Mouse (Mus musculus) limb, embryonic 11.5 days (tissue): Measurements from ENCODE around the gene Ddr2. TPM values are rescaled to one million over a fixed set of nuclear protein-coding genes. Genes with fewer than 3 reads are reported as not detected.
"Not testable (repeated sequence)": the region's sequence is repeated elsewhere in the genome, so short reads cannot be mapped to it uniquely, and the experiment has no call there.

Experiments
- ATAC-seq: fragments of 200-750 bp; cut with Nextera tagmentation; 2 replicates; pipeline ENCODE4 v1.8.0; 2017; ENCODE audit warnings: low read depth; ENCODE audit not compliant: insufficient number of reproducible peaks, low FRiP score, low TSS enrichment
- DNase-seq: peaks from one replicate; pipeline ENCODE4 v3.0.0-alpha.2; 2015; ENCODE audit warnings: low spot score
- H3K27ac ChIP-seq: fragments of 300-500 bp; sonication (generic); replicated peaks from 2 replicates; pipeline ENCODE4 v1.5.1; 2014; ENCODE audit warnings: low read depth, mild to moderate bottlenecking, low read length
- H3K27me3 ChIP-seq: fragments of 300-500 bp; sonication (generic); 2 replicates; pipeline ENCODE4 v1.6.1; 2014; ENCODE audit warnings: mild to moderate bottlenecking, low read length, mixed read lengths; ENCODE audit not compliant: control insufficient read depth, insufficient read depth
- H3K36me3 ChIP-seq: fragments of 300-500 bp; sonication (generic); 2 replicates; pipeline ENCODE4 v1.6.1; 2014; ENCODE audit warnings: mild to moderate bottlenecking, low read length, moderate library complexity, mixed read lengths; ENCODE audit not compliant: control insufficient read depth, insufficient read depth
- H3K4me1 ChIP-seq: fragments of 300-500 bp; sonication (generic); 2 replicates; pipeline ENCODE4 v1.6.1; 2014; ENCODE audit warnings: low read length, mixed read lengths; ENCODE audit not compliant: control insufficient read depth, insufficient read depth
- H3K4me2 ChIP-seq: fragments of 300-500 bp; sonication (generic); 2 replicates; pipeline ENCODE4 v1.6.1; 2014; ENCODE audit warnings: low read depth, mild to moderate bottlenecking, moderate library complexity; ENCODE audit not compliant: severe bottlenecking
- H3K4me3 ChIP-seq: fragments of 300-500 bp; sonication (generic); 2 replicates; pipeline ENCODE4 v1.5.1; 2014; ENCODE audit warnings: low read depth, low read length
- H3K9ac ChIP-seq: fragments of 300-500 bp; sonication (generic); 2 replicates; pipeline ENCODE4 v1.6.1; 2014; ENCODE audit warnings: mild to moderate bottlenecking, low read length
- H3K9me3 ChIP-seq: fragments of 300-500 bp; sonication (generic); 2 replicates; pipeline ENCODE4 v1.6.1; 2016; ENCODE audit warnings: low read length; ENCODE audit not compliant: control insufficient read depth
- WGBS: fragments of 180-500 bp; shearing (Covaris S2); extraction: QIAGEN DNeasy Blood & Tissue Kit; methylation state at CpG from one replicate; pipeline ENCODE4 v1.1.7; 2014; 5-methylcytosine and 5-hydroxymethylcytosine counted together
- polyA plus RNA-seq: library from polyadenylated mRNA; unstranded; fragments of >200 nt; fragmentation: Nextera tagmentation; extraction: Ambion mirVana; gene quantifications from 2 replicates; pipeline ENCODE4 v1.2.1, GENCODE M21; 2014

Gene Ddr2
- polyA plus RNA-seq, 1 experiment from 2014 or later = 104 TPM

GRCm38 (mm10) chr1:170010716-170011505 is 99.7 kb downstream of the Ddr2 start:
- no peaks in the 10 kb centered on the region for H3K36me3 ChIP-seq
- no peaks in the 10 kb centered on the region for H3K4me1 ChIP-seq
- no peak overlapping the region for H3K4me3 ChIP-seq
- no peak overlapping the region for H3K4me2 ChIP-seq
- DNase-seq (no peak), ATAC-seq (no peak)
- no peak overlapping the region for H3K9ac ChIP-seq
- H3K27me3 ChIP-seq = no peaks in the 10 kb centered on the region
- H3K9me3 ChIP-seq = no peaks in the 10 kb centered on the region
- WGBS = 92% methylated on average over 15 of the region's 15 CpGs
- H3K27ac ChIP-seq = no peak overlapping the region

- Histone ChIP-seq H3K9me3 (no peaks in the 10 kb centered on the region), H3K36me3 (peaks cover 5% of the 10 kb centered on the region; the same call in 1 of the 2 replicates), H3K27me3 (no peaks in the 10 kb centered on the region), H3K4me3 (no peak overlapping the region), H3K4me1 (no peaks in the 10 kb centered on the region), H3K4me2 (no peak overlapping the region), H3K9ac (no peak overlapping the region), H3K27ac (no peak overlapping the region)
- DNase-seq = no peak
- 98% methylated on average over 1 of the region's 1 CpGs for WGBS
- ATAC-seq = no peak
These were observed 101.3 kb downstream of the Ddr2 start for GRCm38 (mm10) chr1:170009296-170009695.

GRCm38 (mm10) chr1:170008432-170009220 is 101.9 kb downstream of the Ddr2 start:
- H3K4me1 ChIP-seq = no peaks in the 10 kb centered on the region
- DNase-seq (no peak), ATAC-seq (no peak)
- no peak overlapping the region for H3K9ac ChIP-seq
- no peaks in the 10 kb centered on the region for H3K27me3 ChIP-seq
- no peak overlapping the region for H3K27ac ChIP-seq
- no peaks in the 10 kb centered on the region for H3K9me3 ChIP-seq
- WGBS = 67% methylated on average over 13 of the region's 13 CpGs
- H3K4me3 ChIP-seq = no peak overlapping the region
- peaks cover 7% of the 10 kb centered on the region; the same call in 1 of the 2 replicates for H3K36me3 ChIP-seq
- no peak overlapping the region for H3K4me2 ChIP-seq

- Histone ChIP-seq H3K9me3 (no peaks in the 10 kb centered on the region), H3K27me3 (no peaks in the 10 kb centered on the region), H3K4me1 (no peaks in the 10 kb centered on the region), H3K36me3 (peaks cover 10% of the 10 kb centered on the region; the same call in 1 of the 2 replicates), H3K4me3 (no peak overlapping the region), H3K9ac (no peak overlapping the region), H3K4me2 (no peak overlapping the region), H3K27ac (no peak overlapping the region)
- 65% methylated on average over 5 of the region's 5 CpGs for WGBS
- DNase-seq (no peak), ATAC-seq (no peak)
These were observed 104.0 kb downstream of the Ddr2 start for GRCm38 (mm10) chr1:170006516-170006915.

- Histone ChIP-seq H3K4me1 (no peaks in the 10 kb centered on the region), H3K36me3 (peaks cover 10% of the 10 kb centered on the region; the same call in 1 of the 2 replicates), H3K9ac (no peak overlapping the region), H3K4me2 (no peak overlapping the region), H3K9me3 (no peaks in the 10 kb centered on the region), H3K27ac (no peak overlapping the region), H3K27me3 (no peaks in the 10 kb centered on the region), H3K4me3 (no peak overlapping the region)
- WGBS = 72% methylated on average over 3 of the region's 3 CpGs
- no peak for ATAC-seq
- no peak for DNase-seq
These were observed 105.3 kb downstream of the Ddr2 start for GRCm38 (mm10) chr1:170005297-170005696.

GRCm38 (mm10) chr1:169993901-169994300 is 116.7 kb downstream of the Ddr2 start:
- not testable (repeated sequence) for H3K4me2 ChIP-seq, H3K4me3 ChIP-seq, ATAC-seq, H3K36me3 ChIP-seq, H3K27ac ChIP-seq, DNase-seq, H3K4me1 ChIP-seq, H3K9ac ChIP-seq, H3K9me3 ChIP-seq, H3K27me3 ChIP-seq
- WGBS = 96% methylated on average over 6 of the region's 6 CpGs

- no peaks in the 10 kb centered on the region for H3K27me3 ChIP-seq
- H3K27ac ChIP-seq = no peak overlapping the region
- WGBS = 77% methylated on average over 1 of the region's 1 CpGs
- DNase-seq (peak; percentile 15), ATAC-seq (no peak)
- no peak overlapping the region for H3K4me3 ChIP-seq
- no peak overlapping the region for H3K9ac ChIP-seq
- H3K4me1 ChIP-seq = no peaks in the 10 kb centered on the region
- H3K9me3 ChIP-seq = no peaks in the 10 kb centered on the region
- no peak overlapping the region for H3K4me2 ChIP-seq
- H3K36me3 ChIP-seq = peaks cover 5% of the 10 kb centered on the region
These were observed 124.4 kb downstream of the Ddr2 start for GRCm38 (mm10) chr1:169986166-169986565.

GRCm38 (mm10) chr1:169977621-169978020 is 132.9 kb downstream of the Ddr2 start:
- ATAC-seq (no peak), DNase-seq (peak; percentile 14)
- 87% methylated on average over 4 of the region's 4 CpGs for WGBS
- H3K4me2 ChIP-seq = no peak overlapping the region
- no peaks in the 10 kb centered on the region for H3K9me3 ChIP-seq
- no peak overlapping the region for H3K4me3 ChIP-seq
- H3K9ac ChIP-seq = no peak overlapping the region
- no peaks in the 10 kb centered on the region for H3K4me1 ChIP-seq
- no peaks in the 10 kb centered on the region for H3K27me3 ChIP-seq
- peaks cover 3% of the 10 kb centered on the region; the same call in 1 of the 2 replicates for H3K36me3 ChIP-seq
- H3K27ac ChIP-seq = no peak overlapping the region
